Comparison of ENCODE assay signal across 14 mouse cellular contexts in genomic region chr6:98243186-98243585, GRCm38 (mm10).
"Had no signal": no experiment of that assay in that cellular context is flagged by ENCODE, and none has a peak within 500 bp of the region (broad histone marks: within the 10 kb centered on the region; RNA-seq: fewer than 3 reads in every experiment).

No protein-coding gene starts in this region.

- ATAC-seq: liver, embryonic 12.5 days had no signal

- H3K27me3 ChIP-seq: liver, embryonic 12.5 days; neural tube, embryonic 12.5 days had no signal

- H3K27ac ChIP-seq: layer of hippocampus, adult 2 months; liver, embryonic 12.5 days; neural tube, embryonic 12.5 days; stomach, postnatal 0 days had no signal

- H3K4me3 ChIP-seq: layer of hippocampus, adult 2 months; liver, embryonic 12.5 days; myocyte; neural tube, embryonic 12.5 days had no signal

- H3K36me3 ChIP-seq: liver, embryonic 12.5 days; neural tube, embryonic 12.5 days had no signal

- H3K9me3 ChIP-seq: liver, embryonic 12.5 days; neural tube, embryonic 12.5 days had no signal

- H3K4me2 ChIP-seq: liver, embryonic 12.5 days; lung, embryonic 14.5 days; midbrain, embryonic 11.5 days; neural tube, embryonic 12.5 days had no signal

- H3K9ac ChIP-seq: liver, embryonic 12.5 days; lung, embryonic 14.5 days; neural tube, embryonic 12.5 days had no signal

- H3K4me1 ChIP-seq: liver, embryonic 12.5 days; neural tube, embryonic 12.5 days had no signal

- DNase-seq: kidney, adult 18-20 months; kidney, postnatal 10 days; kidney, postnatal 4 days; lung, embryonic 14.5 days; lung, postnatal 10 days; lung, postnatal 4 days; right cerebral cortex, postnatal 25 days; thymus, postnatal 4 days had no signal
